Mouse (Mus musculus) limb, embryonic 11.5 days (tissue): ENCODE results near the gene Olfr410. TPM values are rescaled to one million over a fixed set of nuclear protein-coding genes. Genes with fewer than 3 reads are reported as not detected.
A peak's percentile ranks its signal among the peaks of the same experiment; 100 is the strongest.

Source experiments
- ATAC-seq: fragments of 200-750 bp; cut with Nextera tagmentation; 2 replicates; pipeline ENCODE4 v1.8.0; 2017; ENCODE audit warnings: low read depth; ENCODE audit not compliant: insufficient number of reproducible peaks, low FRiP score, low TSS enrichment
- DNase-seq: peaks from one replicate; pipeline ENCODE4 v3.0.0-alpha.2; 2015; ENCODE audit warnings: low spot score
- H3K27ac ChIP-seq: fragments of 300-500 bp; sonication (generic); replicated peaks from 2 replicates; pipeline ENCODE4 v1.5.1; 2014; ENCODE audit warnings: low read depth, mild to moderate bottlenecking, low read length
- H3K27me3 ChIP-seq: fragments of 300-500 bp; sonication (generic); 2 replicates; pipeline ENCODE4 v1.6.1; 2014; ENCODE audit warnings: mild to moderate bottlenecking, low read length, mixed read lengths; ENCODE audit not compliant: control insufficient read depth, insufficient read depth
- H3K36me3 ChIP-seq: fragments of 300-500 bp; sonication (generic); 2 replicates; pipeline ENCODE4 v1.6.1; 2014; ENCODE audit warnings: mild to moderate bottlenecking, low read length, moderate library complexity, mixed read lengths; ENCODE audit not compliant: control insufficient read depth, insufficient read depth
- H3K4me1 ChIP-seq: fragments of 300-500 bp; sonication (generic); 2 replicates; pipeline ENCODE4 v1.6.1; 2014; ENCODE audit warnings: low read length, mixed read lengths; ENCODE audit not compliant: control insufficient read depth, insufficient read depth
- H3K4me2 ChIP-seq: fragments of 300-500 bp; sonication (generic); 2 replicates; pipeline ENCODE4 v1.6.1; 2014; ENCODE audit warnings: low read depth, mild to moderate bottlenecking, moderate library complexity; ENCODE audit not compliant: severe bottlenecking
- H3K4me3 ChIP-seq: fragments of 300-500 bp; sonication (generic); 2 replicates; pipeline ENCODE4 v1.5.1; 2014; ENCODE audit warnings: low read depth, low read length
- H3K9ac ChIP-seq: fragments of 300-500 bp; sonication (generic); 2 replicates; pipeline ENCODE4 v1.6.1; 2014; ENCODE audit warnings: mild to moderate bottlenecking, low read length
- H3K9me3 ChIP-seq: fragments of 300-500 bp; sonication (generic); 2 replicates; pipeline ENCODE4 v1.6.1; 2016; ENCODE audit warnings: low read length; ENCODE audit not compliant: control insufficient read depth
- WGBS: fragments of 180-500 bp; shearing (Covaris S2); extraction: QIAGEN DNeasy Blood & Tissue Kit; methylation state at CpG from one replicate; pipeline ENCODE4 v1.1.7; 2014; 5-methylcytosine and 5-hydroxymethylcytosine counted together
- polyA plus RNA-seq: library from polyadenylated mRNA; unstranded; fragments of >200 nt; fragmentation: Nextera tagmentation; extraction: Ambion mirVana; gene quantifications from 2 replicates; pipeline ENCODE4 v1.2.1, GENCODE M21; 2014

Gene Olfr410
- polyA plus RNA-seq = not detected in 2 replicates

GRCm38 (mm10) chr11:74337931-74338330 lies at the start of gene Olfr410:
TSS of gene Olfr410 (minus strand) at chr11:74338031.
- H3K9me3 ChIP-seq = no peaks in the 10 kb centered on the region
- H3K9ac ChIP-seq = no peak within 1 kb of the TSS
- H3K36me3 ChIP-seq = no peaks in the 10 kb centered on the region
- H3K4me3 ChIP-seq = no peak within 1 kb of the TSS
- H3K4me1 ChIP-seq = no peaks in the 10 kb centered on the region
- H3K4me2 ChIP-seq = no peak within 1 kb of the TSS
- no peaks in the 10 kb centered on the region for H3K27me3 ChIP-seq
- H3K27ac ChIP-seq = no peak within 1 kb of the TSS
- DNase-seq (no peak), ATAC-seq (no peak)
- 84% methylated on average over 6 of the region's 6 CpGs for WGBS

- WGBS = 80% methylated on average over 5 of the region's 5 CpGs
- H3K4me1 ChIP-seq = no peaks in the 10 kb centered on the region
- H3K27me3 ChIP-seq = no peaks in the 10 kb centered on the region
- no peaks in the 10 kb centered on the region for H3K36me3 ChIP-seq
- DNase-seq (no peak), ATAC-seq (no peak)
- H3K4me2 ChIP-seq = no peak overlapping the region
- H3K9me3 ChIP-seq = no peaks in the 10 kb centered on the region
- no peak overlapping the region for H3K4me3 ChIP-seq
- no peak overlapping the region for H3K9ac ChIP-seq
- no peak overlapping the region for H3K27ac ChIP-seq
Measured at GRCm38 (mm10) chr11:74387203-74387602, 49.4 kb upstream of the Olfr410 start.

- ATAC-seq = no peak
- 87% methylated on average over 9 of the region's 9 CpGs for WGBS
- no peak overlapping the region for H3K4me2 ChIP-seq
- no peak overlapping the region for H3K4me3 ChIP-seq
- H3K27ac ChIP-seq = no peak overlapping the region
- H3K36me3 ChIP-seq = no peaks in the 10 kb centered on the region
- H3K9me3 ChIP-seq = no peaks in the 10 kb centered on the region
- H3K27me3 ChIP-seq = no peaks in the 10 kb centered on the region
- no peaks in the 10 kb centered on the region for H3K4me1 ChIP-seq
- H3K9ac ChIP-seq = no peak overlapping the region
- no peak for DNase-seq
Measured at GRCm38 (mm10) chr11:74385674-74386073, 47.8 kb upstream of the Olfr410 start.

- no peaks in the 10 kb centered on the region for H3K27me3 ChIP-seq
- H3K27ac ChIP-seq = no peak overlapping the region
- DNase-seq = no peak
- no peaks in the 10 kb centered on the region for H3K36me3 ChIP-seq
- WGBS = 71% methylated on average over 4 of the region's 4 CpGs
- H3K4me1 ChIP-seq = no peaks in the 10 kb centered on the region
- H3K4me2 ChIP-seq = no peak overlapping the region
- no peak overlapping the region for H3K4me3 ChIP-seq
- ATAC-seq = no peak
- H3K9me3 ChIP-seq = no peaks in the 10 kb centered on the region
- H3K9ac ChIP-seq = no peak overlapping the region
Measured at GRCm38 (mm10) chr11:74379166-74379873, 41.5 kb upstream of the Olfr410 start.

- Histone ChIP-seq H3K9ac (no peak overlapping the region), H3K27me3 (no peaks in the 10 kb centered on the region), H3K4me1 (no peaks in the 10 kb centered on the region), H3K9me3 (no peaks in the 10 kb centered on the region), H3K4me3 (no peak overlapping the region), H3K4me2 (no peak overlapping the region), H3K36me3 (no peaks in the 10 kb centered on the region), H3K27ac (no peak overlapping the region)
- peak; percentile 51 for DNase-seq
- WGBS = 73% methylated on average over 3 of the region's 3 CpGs
- no peak for ATAC-seq
Measured at GRCm38 (mm10) chr11:74376847-74377246, 39.0 kb upstream of the Olfr410 start.

- Histone ChIP-seq H3K4me2 (no peak overlapping the region), H3K27me3 (no peaks in the 10 kb centered on the region), H3K4me1 (no peaks in the 10 kb centered on the region), H3K27ac (no peak overlapping the region), H3K4me3 (no peak overlapping the region), H3K36me3 (no peaks in the 10 kb centered on the region), H3K9me3 (no peaks in the 10 kb centered on the region), H3K9ac (no peak overlapping the region)
- no peak for ATAC-seq
- 15% methylated on average over 22 of the region's 22 CpGs for WGBS
- peak; percentile 90 for DNase-seq
Measured at GRCm38 (mm10) chr11:74371393-74372100, 33.7 kb upstream of the Olfr410 start.

GRCm38 (mm10) chr11:74361769-74362168 lies 23.9 kb upstream of the Olfr410 start, which contains the start of gene Olfr412:
TSS of gene Olfr412 (plus strand) at chr11:74362069.
- no peaks in the 10 kb centered on the region for H3K9me3 ChIP-seq

GRCm38 (mm10) chr11:74352550-74352949 lies 14.7 kb upstream of the Olfr410 start, which contains the start of gene Olfr411:
TSS of gene Olfr411 (minus strand) at chr11:74352650.
- Histone ChIP-seq H3K27me3 (no peaks in the 10 kb centered on the region), H3K4me1 (no peaks in the 10 kb centered on the region), H3K9me3 (no peaks in the 10 kb centered on the region), H3K36me3 (no peaks in the 10 kb centered on the region), H3K9ac (no peak within 1 kb of the TSS), H3K4me3 (no peak within 1 kb of the TSS), H3K27ac (no peak within 1 kb of the TSS), H3K4me2 (no peak within 1 kb of the TSS)
- no peak for ATAC-seq
- 89% methylated on average over 3 of the region's 3 CpGs for WGBS
- DNase-seq = no peak

More at GRCm38 (mm10) chr11:74361769-74362168, 23.9 kb upstream of the Olfr410 start, which contains the start of gene Olfr412:
- no peaks in the 10 kb centered on the region for H3K27me3 ChIP-seq
- H3K9ac ChIP-seq = no peak within 1 kb of the TSS
- ATAC-seq = no peak
- no peaks in the 10 kb centered on the region for H3K4me1 ChIP-seq
- H3K4me2 ChIP-seq = no peak within 1 kb of the TSS
- no peaks in the 10 kb centered on the region for H3K36me3 ChIP-seq
- 74% methylated on average over 1 of the region's 1 CpGs for WGBS
- DNase-seq = no peak
- H3K4me3 ChIP-seq = no peak within 1 kb of the TSS
- no peak within 1 kb of the TSS for H3K27ac ChIP-seq
